Mouse (Mus musculus): ENCODE measurements at regions not wholly inside any gene's neighbourhood (a gene's known extent, or its start where the extent isn't known, plus 50 kb on each side); places are given as distances from the start of the nearest gene placed in this dataset.

DNA sequence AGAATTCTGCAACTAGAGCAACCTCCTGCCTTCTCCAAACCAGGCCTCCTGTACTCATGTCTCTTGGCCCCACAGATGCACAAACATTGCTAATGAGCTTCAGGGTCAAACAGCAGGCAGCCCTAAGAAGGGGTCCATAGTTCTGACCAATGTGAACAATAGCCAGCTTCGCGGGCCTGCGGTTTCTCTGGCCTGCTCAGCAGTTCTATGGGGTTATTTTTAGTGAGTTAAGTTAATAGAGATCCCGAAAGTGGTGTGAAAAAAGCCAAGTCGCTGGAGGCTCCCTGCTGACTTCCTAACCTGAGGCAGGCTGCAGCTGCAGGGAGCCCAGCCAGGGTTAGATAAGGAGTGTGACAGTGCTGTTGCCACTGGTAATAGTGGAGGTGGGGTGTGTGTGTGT, 106.6 kb downstream of the Pdcd6ip start:
- ATAC-seq (ENCODE audit: poor library complexity, severe bottlenecking) = no peak

DNA sequence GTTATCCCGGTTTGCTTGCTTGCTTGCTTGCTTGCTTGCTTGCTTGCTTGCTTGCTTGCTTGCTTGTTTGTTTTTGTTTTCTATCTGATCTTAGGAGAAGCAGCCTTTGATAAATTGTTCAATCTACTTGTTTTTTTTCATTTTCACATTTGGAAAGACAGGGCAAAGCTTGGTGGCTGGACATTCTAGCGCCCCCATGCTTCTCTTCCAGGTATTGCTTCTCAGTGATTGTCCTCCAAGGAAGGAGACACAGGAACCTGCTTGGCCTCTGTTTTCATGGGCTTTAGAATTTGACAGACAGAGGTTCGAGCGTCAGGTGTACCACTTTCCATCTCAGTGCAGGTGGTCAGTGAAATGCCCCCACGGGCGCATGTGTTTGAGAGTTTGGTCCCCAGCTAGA, 120.8 kb downstream of the Pdcd6ip start:
- no peak for ATAC-seq (ENCODE audit: poor library complexity, severe bottlenecking)

DNA sequence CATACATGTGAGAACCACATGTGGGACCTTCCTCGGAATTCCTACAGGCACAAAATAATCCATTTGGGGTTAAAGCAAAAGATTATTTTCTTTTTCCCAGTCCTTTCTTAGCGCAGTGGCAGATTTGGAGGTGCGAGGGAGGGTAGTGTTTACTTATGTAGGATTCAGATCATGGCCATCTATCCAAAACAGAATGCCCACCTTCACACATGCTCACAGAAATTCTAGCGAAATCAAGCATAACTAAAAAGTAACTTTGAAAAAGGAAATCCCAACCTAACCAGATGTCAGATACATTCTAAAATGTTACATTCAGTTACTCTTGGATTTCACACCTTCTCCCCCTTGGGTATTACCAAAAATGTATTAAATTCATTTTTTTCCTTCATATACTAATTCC, 121.6 kb downstream of the Pdcd6ip start:
- ATAC-seq (ENCODE audit: poor library complexity, severe bottlenecking) = no peak

DNA sequence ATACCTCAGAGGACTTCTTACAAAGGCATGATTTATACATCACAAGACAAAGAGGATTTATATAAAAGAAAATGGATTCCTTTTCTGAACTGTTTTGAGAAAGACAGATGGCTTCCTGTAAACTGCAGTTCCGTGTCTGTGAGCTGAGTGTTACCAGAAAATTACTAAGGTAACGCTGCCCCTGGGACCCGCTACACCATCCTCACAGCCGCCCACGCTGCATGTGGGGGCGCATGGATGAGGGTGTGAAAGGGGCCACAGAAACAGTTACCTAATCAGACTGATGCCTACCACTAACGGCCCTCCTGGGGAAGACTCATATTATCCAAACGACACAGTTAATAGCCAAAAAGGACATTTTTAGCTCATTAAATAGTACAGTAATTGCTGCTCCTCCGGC, 129.8 kb downstream of the Pdcd6ip start:
- ATAC-seq (ENCODE audit: poor library complexity, severe bottlenecking) = no peak

DNA sequence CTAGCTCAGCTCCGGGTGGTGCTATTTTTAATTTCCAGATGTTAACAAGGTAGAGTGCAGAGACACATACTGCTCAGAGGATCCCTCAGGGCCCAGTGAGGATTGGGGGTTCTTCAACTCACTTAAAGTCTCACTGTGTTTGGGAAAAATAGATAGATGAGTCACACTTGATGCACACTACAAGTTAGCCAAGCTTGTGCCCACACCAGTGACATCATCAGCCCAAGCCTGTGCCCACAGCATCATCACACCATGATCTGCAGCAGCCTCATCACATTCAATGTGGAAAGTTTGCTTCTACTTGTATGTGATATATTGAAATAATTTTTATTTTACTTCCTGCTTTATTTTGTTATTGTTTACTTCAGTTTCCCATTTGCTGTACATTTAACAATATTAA, 139.2 kb downstream of the Pdcd6ip start:
- no peak for ATAC-seq (ENCODE audit: poor library complexity, severe bottlenecking)

DNA sequence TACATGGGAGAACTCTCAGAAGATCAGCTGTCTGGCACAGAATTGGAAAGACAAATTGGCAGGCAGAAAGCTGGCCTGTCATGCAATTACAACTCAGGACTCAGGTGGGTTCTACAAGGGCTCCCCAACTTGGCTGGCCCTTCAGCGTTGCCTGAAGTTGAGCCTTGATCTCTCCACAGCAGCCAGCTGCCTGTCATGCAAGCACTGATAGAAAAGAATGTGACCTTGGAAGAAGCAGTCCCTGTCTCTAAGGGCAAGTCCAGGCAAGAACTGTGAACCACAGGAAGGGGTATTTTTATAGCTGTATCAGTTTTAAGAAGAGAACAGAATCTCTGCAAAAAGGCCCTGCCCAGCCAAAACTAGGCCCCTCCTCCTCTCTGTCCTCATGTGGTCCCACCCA, 140.4 kb downstream of the Pdcd6ip start:
- ATAC-seq (ENCODE audit: poor library complexity, severe bottlenecking) = no peak

DNA sequence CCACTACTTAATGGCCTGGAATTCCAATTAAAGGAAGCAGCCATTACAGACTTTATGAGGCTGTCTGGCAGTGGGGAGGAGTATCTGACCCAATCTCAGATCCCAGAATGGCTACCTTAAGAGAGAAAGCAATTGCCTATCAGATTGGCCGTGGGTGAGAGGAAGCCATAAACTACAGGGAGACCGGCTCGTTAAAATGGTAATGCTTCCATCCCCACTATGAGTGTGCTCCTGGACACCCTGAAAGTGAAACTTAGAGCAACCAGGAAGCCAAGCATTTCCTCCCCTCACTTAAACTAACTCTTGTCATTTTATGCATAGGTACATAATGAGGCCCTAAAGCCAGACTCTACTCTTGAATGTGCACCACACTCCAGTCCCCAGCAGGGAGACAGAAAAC, 141.4 kb downstream of the Pdcd6ip start:
- ATAC-seq (ENCODE audit: poor library complexity, severe bottlenecking) = no peak

DNA sequence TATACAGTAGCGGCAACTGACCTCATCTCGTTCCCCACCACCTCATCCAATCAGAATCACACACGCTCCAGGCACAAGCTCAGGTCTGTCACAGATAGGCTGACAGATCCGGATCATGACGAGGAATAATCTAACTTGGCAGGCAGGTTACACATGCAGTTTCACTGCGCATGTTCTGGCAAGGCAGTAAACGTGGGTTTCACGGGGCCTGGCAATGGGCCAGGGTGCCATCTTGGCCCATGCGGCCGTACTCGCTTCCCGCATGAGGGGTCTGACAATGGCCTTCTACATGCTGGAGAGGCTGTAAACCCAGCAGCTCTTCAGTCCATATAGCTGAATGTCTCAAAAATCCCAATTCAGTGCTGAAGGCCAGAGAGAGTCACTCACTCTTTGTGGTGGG, 154.1 kb downstream of the Pdcd6ip start:
- no peak for ATAC-seq (ENCODE audit: poor library complexity, severe bottlenecking)

DNA sequence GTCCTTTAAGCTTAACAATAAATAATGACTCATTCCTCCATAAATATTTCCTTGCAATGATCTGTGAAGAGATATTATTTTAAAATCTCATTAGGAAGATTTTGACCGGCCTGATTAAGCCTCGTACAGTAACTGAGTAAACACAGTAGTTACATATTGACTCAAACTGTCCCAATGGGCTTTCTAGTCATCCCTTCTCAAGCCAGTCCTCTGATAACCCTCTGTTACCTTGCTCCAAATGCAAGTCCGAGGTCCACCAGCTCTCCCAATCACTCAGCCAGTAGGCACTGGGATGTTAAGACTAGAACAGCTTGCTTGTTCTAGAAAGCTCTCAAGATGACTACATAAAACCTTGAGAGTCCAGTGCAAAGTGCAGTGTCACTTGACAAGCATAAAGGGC, 160.6 kb downstream of the Pdcd6ip start:
- ATAC-seq (ENCODE audit: poor library complexity, severe bottlenecking) = no peak

DNA sequence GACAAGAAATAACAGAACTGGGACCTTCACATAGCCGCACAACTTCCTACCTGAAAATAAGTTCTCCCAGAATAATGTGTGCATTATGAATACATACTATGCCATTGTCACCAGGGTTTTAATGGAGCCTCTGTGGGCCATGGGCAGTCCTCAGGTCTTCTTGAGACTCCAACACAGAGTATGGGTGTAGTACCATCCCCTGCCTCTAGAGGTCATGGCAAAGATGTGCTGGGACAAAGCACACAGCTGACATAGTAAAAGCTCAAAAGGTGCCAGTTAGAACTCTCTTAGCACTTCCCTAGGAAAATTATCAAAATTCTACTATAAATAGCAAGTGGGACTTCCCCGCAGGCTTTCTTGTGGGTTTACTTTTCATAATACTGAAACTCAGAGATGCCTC, 179.5 kb downstream of the Pdcd6ip start:
- ATAC-seq (ENCODE audit: poor library complexity, severe bottlenecking) = no peak

DNA sequence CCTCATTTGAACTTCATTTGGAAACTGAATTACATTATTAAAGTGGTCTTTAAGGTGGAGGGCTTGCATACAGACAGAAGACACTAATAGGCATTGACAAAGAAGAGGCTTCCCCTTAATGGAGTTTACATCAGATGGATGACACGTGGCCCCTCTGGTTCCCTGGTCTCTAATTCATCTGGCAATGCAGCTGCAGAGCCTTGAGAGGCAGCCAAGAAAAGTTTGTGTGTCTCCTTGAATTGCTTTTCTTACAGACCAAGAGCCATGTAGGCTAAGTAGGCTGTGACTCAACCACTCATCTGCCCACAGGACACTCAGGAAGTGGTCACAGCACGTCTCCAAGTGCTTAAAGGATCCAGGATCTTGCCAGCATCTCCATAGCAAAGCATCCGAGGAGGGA, 183.8 kb downstream of the Pdcd6ip start:
- ATAC-seq (ENCODE audit: poor library complexity, severe bottlenecking) = no peak

DNA sequence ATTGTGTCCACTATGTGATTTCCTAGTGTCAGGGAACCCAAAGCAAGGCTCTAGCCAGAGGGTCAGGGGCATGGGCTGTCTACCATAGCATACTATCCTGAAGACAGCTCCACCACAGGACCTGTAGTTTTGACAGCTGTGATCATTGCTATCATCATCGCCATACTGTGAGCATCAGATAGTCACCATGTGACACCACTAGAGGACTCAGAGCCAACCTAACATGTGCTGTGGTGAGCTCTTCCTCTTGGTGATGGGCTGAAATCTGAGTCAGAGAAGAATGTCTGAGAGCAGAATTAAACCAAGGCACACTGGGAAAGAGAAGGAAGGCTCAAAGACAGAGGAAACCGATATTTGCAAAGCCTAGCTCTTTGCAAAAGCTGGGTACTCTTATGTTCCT, 184.9 kb downstream of the Pdcd6ip start:
- ATAC-seq (ENCODE audit: poor library complexity, severe bottlenecking) = no peak

DNA sequence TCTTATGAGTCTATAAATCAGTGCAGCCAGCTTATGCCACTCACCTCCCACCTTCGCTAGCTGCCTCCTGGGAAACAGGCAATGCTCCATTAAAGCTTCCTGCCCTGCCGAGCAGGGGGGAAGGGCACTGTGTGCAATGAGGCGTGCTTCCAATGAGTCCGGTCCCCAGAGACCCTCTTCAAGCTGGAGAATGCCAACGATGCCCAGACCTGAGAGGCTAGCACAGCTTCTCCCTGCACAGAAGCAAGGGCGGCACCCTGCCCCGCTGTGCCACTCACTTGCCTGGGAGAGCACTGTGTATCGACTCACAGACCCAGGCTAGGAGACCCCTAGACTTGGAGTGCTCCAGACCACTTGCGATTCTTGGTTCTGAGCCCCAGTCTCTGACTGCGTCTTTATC, 188.3 kb downstream of the Pdcd6ip start:
- no peak for ATAC-seq (ENCODE audit: poor library complexity, severe bottlenecking)

DNA sequence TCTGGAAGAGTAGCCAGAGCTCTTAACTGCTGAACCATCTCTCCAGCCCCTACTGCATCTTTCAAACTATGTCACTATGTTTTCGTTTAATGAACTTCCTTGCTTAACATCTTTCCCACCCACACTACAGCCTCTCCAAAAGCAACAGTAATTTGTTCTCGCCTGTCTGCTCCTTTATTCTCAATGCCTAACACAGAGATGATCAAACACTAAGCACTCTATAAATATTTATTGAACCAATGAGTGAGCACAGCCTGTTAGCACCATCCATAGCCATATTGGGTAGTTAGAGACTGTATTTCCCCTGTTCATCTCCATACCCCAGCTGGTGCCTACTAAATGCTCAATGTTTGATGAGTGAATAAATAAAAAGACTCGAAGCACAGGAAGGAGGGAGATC, 189.6 kb downstream of the Pdcd6ip start:
- no peak for ATAC-seq (ENCODE audit: poor library complexity, severe bottlenecking)

DNA sequence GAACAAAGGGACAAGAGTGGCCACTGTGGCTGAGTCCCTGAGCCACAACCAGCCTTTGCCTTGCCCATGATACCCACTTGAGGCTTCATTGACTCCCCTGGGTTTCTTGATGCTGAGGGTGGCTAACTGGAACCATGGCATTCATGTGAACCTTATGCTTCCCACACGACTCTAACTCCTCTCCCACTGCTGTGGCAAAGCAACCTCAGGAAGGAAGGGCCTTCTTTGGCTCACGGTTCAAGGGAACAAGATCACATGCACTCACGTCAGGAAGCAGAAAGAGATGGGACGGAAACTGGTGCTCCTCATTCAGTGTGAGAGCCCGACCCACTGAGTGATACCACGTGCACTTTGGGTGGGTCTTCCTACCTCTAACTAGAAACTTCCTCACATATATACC, 190.3 kb downstream of the Pdcd6ip start:
- no peak for ATAC-seq (ENCODE audit: poor library complexity, severe bottlenecking)

DNA sequence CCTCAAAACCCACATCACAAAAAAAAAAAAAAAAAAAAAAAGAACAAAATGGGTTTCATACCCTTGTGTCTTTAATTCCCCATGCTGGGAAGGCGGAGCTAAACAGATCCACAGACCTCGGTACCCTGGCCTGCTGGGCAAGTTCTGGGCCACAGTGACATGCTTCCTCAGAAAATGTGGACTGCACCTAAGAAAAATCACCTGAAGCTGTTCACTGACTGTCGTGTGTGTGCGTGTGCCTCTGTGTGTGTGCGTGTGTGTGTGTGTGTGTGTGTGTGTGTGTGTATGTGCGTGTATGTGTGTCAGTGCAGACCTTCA, 192.4 kb downstream of the Pdcd6ip start:
- no peak for ATAC-seq (ENCODE audit: poor library complexity, severe bottlenecking)

DNA sequence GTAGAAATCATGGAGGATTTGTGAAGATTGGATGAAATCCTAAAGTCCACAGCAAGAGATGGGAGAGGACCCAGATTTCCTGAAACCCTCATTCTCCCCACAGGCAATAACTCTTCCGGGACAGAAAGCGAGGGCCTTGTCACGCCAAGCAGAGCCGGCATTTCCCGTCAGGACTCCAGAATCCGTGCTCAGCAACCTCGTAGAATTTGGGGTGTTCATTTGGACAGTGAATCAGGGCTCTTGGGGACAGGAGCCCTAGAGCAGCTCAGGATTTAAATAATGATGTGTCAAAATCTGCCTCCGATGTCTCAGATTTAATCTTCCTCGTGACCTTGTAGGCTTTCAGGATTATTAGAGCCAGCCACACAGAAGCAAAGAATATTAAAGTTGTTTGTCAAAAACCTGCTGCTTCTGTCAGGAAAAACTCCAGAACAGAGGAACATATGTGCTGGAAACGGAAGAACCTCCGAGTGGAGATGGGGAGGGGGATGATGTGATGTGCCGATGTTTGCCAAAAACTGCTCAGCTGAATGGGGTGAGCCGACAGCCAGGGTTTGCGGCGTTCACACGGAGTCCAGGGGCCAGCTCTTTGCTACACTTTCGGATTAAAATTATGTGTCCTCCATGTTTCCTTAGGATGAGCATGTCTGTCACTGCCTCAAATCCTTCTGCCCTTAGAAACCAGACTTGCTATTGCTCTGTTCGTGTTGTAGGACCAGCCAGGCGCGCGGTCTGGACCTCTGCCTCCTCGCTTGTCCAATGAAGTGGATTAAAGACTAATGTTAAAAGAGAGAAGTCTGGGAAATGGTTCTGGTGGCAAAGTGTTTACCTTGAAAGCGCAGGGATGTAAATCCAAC, 193.0 kb downstream of the Pdcd6ip start:
- no peak for ATAC-seq (ENCODE audit: poor library complexity, severe bottlenecking)

DNA sequence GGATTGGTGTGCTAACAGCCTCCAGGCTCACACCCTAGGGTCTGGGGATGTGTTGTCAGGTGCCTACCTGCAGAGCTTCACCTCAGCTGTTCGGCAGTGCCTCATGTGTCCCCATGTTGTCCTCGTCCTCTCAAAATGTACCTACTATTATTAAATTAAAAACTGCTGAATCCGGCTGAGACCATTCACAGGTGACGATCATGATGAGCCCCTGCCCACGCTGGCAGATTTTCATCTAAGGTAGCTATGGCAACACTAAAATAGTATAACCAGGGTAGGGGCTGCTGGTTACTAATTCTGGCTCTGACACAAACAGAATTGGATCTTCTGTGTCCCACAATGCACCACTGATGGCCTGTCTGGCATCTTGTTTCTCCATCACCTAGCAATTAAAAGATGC, 196.8 kb downstream of the Pdcd6ip start:
- ATAC-seq (ENCODE audit: poor library complexity, severe bottlenecking) = no peak

DNA sequence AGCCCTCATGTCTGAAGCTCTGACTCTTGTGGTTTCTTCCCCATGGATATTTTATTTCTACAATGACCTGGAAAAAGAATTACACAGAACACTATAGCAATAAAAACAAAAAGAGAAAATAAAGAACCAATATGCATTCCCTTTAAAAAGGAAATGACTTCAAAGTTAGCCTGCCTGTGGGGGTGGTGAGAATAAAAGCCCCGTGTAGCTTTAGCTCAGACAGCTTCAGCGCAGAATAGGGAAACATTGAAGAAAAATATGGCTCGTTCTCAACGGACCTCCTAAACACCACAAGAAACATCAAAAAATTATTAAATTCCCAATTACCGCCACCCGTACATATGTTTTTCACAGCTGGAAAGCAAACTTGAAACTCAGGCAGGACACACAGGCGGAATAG, 198.7 kb downstream of the Pdcd6ip start:
- ATAC-seq (ENCODE audit: poor library complexity, severe bottlenecking) = no peak

DNA sequence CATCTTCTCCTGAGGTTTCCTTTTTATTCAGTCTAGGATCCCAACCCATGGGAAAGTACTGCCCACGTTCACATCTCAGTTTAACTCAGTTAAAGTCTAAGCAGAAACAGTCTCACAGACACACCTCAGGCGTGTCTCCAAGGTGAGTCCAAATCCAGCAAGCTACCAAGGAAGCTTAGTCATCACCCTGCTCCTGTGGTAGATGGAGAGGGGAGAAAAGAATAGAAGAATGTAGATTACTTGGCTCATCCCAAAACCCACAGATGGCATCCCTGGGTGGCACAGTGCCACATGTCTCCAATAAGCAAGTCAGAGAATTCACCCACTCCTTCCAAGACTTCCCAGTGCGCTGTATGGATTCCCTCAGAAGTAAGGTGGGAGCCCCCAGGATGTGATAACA, 199.2 kb downstream of the Pdcd6ip start:
- no peak for ATAC-seq (ENCODE audit: poor library complexity, severe bottlenecking)

DNA sequence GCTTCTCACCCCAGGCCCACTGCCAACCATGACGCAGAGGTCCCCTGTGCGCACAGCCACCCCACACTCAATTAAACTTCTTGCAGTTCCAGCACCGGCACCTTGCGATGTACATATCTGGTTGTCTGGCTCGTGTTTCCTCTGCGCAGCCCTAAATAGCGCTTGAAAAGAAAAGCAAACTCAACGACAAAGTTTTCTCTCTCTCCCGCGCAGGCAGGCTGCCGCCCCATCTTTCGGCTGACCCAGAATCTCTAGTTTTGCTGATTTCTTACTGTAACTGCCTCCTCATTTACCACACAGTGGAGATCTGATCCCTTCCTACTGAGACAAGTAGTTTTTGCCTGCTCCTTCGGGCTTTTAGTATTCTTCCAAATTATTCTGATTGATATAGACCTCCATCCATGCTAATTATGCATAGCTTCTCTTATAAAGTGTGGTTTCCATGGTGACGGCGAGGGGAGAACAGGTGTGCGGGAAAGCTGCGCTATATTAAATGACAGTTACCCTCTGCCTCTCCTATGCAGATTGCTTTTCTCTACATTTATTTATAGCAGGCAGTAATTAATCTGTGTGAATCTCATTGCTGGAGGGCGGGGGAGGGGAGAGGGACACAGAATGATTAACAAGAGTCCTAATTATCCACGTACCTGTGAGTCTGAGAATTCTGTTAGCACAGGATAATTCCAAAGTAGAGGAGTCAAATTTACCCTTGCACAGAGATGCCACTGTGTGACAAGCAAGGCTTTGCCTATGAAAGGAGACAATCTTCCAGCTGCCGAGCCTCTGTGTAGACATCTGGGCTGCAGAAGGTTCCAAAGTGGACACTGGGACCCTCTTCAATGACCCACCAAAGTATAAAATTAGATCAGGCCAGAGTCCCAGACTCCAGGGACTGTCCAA, 200.2 kb downstream of the Pdcd6ip start:
- ATAC-seq (ENCODE audit: poor library complexity, severe bottlenecking) = no peak

DNA sequence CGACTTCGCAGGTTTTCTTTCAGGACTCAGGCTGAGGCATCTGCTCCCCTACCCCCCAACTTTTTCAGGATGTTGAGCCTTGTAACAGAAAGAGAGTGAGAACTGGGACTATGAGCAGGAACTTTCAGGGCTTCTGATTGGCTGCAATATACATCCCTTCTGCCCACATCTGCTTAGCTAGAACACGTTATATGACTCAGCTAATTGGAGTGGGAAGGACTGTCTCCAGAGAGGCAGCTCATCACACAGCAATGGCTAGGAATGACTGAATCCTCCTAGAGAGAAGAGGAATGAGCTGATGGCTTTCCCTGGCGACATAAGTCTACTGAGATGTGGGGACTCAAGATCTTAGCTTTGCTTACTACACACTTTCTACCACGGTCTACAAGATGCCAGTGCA, 208.8 kb downstream of the Pdcd6ip start:
- ATAC-seq (ENCODE audit: poor library complexity, severe bottlenecking) = no peak
